Mouse (Mus musculus): ENCODE measurements around the gene Gpd2. TPM values are rescaled to one million over a fixed set of nuclear protein-coding genes. Genes with fewer than 3 reads are reported as not detected.

Gene Gpd2
- total RNA-seq, 2 experiments from 2014 or later: 158 to 167 TPM

Other genes starting within 250 kb of the Gpd2 start
- 1 to 10 TPM; 1.2 to 1.7 TPM for gene Nr4a2, start 113.6 kb upstream of the Gpd2 start, total RNA-seq (2021)